Mouse (Mus musculus): ENCODE results near the gene Alox15.

Alox15 gene

DNA sequence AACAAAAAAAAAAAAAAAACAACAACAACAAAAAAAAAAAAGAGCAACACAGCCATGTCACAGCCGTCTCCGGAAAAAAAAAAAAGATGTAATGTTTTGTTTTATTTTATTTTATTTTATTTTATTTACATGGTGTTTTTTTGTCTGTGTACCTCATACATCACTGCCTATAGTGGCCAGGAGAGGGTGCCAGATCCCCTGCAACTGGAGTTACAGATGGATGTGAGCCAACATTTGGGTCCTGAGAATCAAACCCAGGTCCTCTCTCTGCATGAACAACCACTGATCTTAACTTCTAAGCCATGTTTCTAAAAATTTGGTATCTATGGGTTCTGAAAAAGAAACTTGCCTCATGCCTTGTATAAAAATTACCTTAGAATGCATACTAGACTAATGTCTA, 43.5 kb downstream of the Alox15 start:
- DNase-seq (ENCODE audit: low spot score): no peak

DNA sequence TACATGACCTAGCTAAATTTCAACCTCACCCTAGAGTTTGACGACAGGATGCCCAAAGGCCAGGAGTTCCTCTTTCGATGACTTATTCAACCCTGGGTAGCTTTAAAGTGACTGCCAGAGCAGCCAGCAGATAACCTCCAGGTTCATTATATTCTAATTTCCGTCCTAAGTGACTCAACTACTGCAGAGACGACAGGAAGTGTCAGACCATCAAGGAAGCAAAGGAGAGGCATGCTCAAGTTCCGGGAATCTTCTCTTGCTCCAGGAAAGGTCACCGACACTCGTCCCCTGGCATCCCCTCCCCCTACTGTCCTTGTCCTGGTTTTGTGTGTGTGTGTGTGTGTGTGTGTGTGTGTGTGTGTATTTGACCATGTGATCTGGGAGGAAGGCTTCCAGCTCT, 45.7 kb downstream of the Alox15 start:
- no peak for DNase-seq (ENCODE audit: low spot score)

DNA sequence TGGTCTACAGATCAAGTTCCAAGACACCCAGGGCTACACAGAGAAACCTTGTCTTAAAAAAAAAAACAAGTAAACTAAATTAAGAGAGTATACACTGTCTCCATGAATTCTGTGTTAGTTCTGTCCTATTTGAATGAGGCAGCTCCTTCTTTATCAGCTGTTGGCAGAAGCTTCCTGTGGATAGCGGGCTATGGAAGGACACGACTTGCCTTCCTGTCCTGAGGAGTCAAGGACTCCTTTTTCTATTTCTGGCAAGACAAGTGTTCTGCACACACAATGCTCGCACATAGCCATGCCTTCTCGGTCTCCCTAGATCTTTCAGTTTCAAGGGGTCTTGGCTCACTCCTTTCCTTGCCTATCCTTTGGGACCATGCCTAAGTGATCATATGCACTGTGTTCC, 49.5 kb downstream of the Alox15 start:
- no peak for DNase-seq (ENCODE audit: low spot score)

DNA sequence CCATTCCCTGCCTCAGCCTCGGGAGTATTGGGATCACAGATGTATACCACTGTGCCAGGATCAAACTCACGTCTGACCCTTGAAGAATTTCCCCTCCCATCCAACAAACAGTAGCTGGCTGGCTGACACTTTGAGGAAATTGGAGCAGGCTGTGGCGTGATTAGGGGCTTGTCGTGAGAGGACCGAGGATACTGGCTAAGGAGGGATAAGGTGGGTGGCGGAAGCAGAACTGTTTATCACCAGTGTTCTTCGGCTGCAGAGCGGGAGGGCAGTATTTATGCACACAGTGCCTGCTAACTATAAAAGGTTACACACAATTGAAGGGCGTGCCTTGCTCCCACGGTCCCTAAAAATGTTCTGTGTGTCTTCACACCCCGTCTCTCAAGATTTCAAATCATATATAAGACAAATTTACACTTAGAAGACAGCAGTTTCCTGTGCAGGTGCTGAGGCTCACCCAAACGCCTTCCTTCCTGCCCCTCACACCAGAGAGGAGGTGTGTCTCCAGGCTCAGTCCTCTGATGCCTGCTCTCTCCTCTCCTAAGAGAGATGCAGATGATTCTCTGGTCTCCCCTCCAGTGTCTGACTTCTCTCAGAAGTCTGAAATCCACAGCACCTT, 53.9 kb downstream of the Alox15 start:
- no peak for DNase-seq (ENCODE audit: low spot score)

DNA sequence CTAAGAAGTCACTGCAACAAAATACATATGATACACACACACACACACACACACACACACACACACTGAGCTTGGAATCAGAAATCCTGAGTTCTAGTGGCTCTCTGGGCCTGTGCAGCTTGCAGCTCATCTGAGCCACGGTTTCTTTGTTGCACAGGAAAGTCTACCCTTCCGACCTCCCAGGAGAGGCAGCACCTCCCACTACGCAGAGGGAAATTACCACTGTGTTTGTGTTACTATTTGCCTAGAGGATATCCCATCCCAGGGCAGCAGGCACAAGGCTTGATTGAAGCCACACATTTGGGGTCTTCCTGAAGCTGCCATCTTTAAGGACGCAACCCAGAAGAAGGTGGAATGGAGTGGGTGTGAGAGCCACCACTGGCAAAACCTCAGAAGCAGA, 54.4 kb downstream of the Alox15 start:
- no peak for DNase-seq (ENCODE audit: low spot score)

Measured in layer of hippocampus, adult 11-12 months (tissue).